Mouse (Mus musculus): Measurements from ENCODE around the gene Fastkd5. TPM values are rescaled to one million over a fixed set of nuclear protein-coding genes. Genes with fewer than 3 reads are reported as not detected.
A peak's percentile ranks its signal among the peaks of the same experiment; 100 is the strongest.
"Not testable (repeated sequence)": the region's sequence is repeated elsewhere in the genome, so short reads cannot be mapped to it uniquely, and the experiment has no call there.

Gene Fastkd5
- polyA plus RNA-seq, 1 experiment from 2014 or later = 11.2 TPM

DNA sequence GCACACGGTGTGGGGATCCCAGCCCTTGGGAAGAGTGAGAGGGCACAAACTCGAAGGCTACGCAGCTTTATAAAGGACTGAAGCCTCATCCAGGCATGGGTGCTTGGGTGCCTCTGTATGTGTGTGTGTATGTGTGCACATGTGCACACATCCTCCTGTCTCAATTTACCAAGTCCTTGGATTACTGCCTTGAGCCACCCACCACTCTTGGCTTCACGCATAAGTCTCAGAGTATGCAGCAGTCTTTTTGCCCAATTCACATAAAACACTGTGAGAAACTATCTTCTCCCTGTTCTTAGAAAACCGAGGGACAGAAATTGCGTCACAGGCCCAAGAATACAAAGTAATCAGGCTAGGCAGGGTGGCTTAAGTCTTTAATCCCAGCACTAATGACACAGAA is 43.8 kb downstream of the Fastkd5 start:
- Histone ChIP-seq H3K27ac (no peak overlapping the region), H3K4me2 (no peak overlapping the region), H3K4me3 (no peak overlapping the region), H3K4me1 (peaks cover 1% of the 10 kb centered on the region; the same call in 1 of the 2 replicates), H3K27me3 (replicated peaks) (peaks cover 19% of the 10 kb centered on the region), H3K9ac (no peak overlapping the region), H3K36me3 (replicated peaks) (no peaks in the 10 kb centered on the region; the same call in 1 of the 2 replicates), H3K9me3 (no peaks in the 10 kb centered on the region)
- WGBS = 83% methylated on average over 6 of the region's 6 CpGs
- ATAC-seq (replicated peaks) = no peak

DNA sequence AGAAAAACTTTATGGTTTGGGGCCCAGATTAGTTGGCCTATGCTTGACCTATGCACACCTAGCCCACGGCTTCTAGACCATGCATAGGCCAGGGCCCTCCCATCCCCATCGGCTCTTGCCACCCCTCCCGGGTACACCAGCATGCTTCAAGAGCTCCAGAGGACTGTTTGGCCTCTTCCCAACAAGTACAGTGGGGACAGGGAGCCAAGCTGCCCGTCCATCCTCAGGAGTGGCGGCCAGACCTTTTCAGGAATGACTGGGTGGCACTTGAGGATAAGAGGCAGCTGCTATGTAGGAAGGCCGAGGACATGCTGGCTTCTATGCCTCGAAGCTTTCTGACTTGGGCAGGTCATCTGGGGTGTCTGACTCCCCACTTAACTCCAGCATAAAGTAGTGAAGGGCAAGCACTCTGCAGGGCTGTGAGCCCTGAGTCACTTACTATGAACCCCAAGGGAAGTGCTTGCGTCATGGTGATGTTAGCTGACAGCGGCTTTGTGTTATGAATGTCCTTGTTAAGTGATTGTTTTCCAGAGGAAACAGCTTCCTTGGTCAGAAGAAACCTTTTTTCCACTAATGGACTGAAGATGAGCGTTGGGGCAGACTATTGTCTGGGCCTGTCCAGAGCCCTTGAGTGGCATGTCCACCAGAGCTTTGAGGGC is 45.8 kb downstream of the Fastkd5 start:
- no peak for ATAC-seq (replicated peaks)
- no peak overlapping the region for H3K4me2 ChIP-seq
- peaks cover 10% of the 10 kb centered on the region; the same call in 1 of the 2 replicates for H3K4me1 ChIP-seq
- H3K27ac ChIP-seq = no peak overlapping the region
- H3K27me3 ChIP-seq (replicated peaks) = peaks cover 39% of the 10 kb centered on the region
- H3K36me3 ChIP-seq (replicated peaks) = no peaks in the 10 kb centered on the region
- no peak overlapping the region for H3K9ac ChIP-seq
- H3K9me3 ChIP-seq = no peaks in the 10 kb centered on the region
- WGBS = 80% methylated on average over 10 of the region's 10 CpGs
- no peak overlapping the region for H3K4me3 ChIP-seq

DNA sequence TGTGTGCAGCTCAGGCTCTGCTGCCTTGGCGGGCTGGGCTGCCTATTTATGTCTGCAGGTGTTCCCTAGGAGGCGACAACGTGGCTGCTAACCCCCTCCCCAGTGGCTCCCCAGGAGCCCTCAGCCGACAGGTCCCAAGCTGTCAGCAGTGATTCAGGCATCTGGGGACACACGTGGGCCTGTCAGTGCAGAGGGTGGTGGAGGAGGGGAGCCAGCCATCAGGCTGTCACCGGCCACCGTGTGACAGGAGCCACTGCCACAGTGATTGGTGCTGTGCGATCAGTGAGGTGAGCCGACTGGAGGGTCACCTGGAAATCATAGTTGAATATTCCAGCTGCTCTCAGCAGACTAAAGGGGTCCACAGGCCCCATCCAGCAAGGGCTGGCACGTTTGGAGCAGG is 47.3 kb downstream of the Fastkd5 start, which contains the start of gene Avp:
Gene Avp, minus strand, starts transcription at position 3 of the 400 bp plus-strand sequence.
- H3K4me3 ChIP-seq = no peak within 1 kb of the TSS; the same call in 1 of the 2 replicates
- no peak within 1 kb of the TSS for H3K27ac ChIP-seq
- H3K4me2 ChIP-seq = no peak within 1 kb of the TSS
- H3K27me3 ChIP-seq (replicated peaks) = peaks cover 54% of the 10 kb centered on the region
- H3K9ac ChIP-seq = no peak within 1 kb of the TSS
- H3K36me3 ChIP-seq (replicated peaks) = no peaks in the 10 kb centered on the region
- no peak; the same call in 1 of the 2 replicates for ATAC-seq (replicated peaks)
- H3K9me3 ChIP-seq = no peaks in the 10 kb centered on the region
- peaks cover 10% of the 10 kb centered on the region; the same call in 1 of the 2 replicates for H3K4me1 ChIP-seq
- WGBS = 33% methylated on average over 10 of the region's 10 CpGs

DNA sequence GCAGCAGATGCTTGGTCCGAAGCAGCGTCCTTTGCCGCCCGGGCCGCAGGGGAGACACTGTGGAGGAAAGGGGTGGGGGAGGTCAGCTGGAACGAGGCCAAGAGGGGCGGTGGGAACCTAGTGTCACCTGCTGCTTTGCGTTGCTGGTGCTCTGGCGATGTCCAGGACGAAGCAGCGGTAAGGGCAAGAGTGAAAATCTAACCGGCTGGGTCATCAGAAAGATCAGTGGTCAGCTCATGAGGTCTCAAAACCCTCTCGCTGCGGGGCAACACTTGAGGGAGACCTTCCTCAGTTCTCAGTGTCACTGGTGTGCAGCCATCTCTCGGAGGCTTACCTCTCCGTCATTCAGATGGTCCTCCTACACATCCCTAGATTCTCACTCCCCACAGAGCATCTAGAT is 48.6 kb downstream of the Fastkd5 start:
- H3K4me2 ChIP-seq = peak overlapping the region; percentile 45
- H3K9ac ChIP-seq = no peak overlapping the region
- H3K27me3 ChIP-seq (replicated peaks) = peaks cover 67% of the 10 kb centered on the region
- H3K4me1 ChIP-seq = peaks cover 14% of the 10 kb centered on the region; the same call in 1 of the 2 replicates
- H3K36me3 ChIP-seq (replicated peaks) = no peaks in the 10 kb centered on the region
- H3K4me3 ChIP-seq = peak overlapping the region; percentile 27
- H3K9me3 ChIP-seq = no peaks in the 10 kb centered on the region
- no peak overlapping the region for H3K27ac ChIP-seq
- 3% methylated on average over 16 of the region's 16 CpGs for WGBS
- ATAC-seq (replicated peaks) = no peak

DNA sequence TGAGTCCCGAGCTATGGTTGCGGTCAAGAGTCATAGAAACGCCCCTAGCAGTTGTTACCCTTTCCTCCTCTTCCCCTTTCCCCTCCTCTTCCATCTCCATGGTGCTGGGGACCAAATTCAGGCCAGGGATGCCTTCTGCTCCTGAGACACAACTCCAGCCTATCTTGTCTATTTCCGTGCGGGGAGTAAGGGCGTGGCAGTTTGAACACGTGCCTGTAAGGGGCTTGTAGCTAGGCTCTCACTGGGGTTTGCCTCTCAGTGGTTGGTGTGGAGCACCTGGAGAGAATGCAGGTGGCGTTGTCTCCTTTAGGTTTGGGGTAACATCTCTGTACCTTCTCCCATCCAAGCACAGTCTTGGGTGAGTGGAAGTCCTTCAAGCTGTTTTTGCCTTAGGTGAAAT is 50.0 kb downstream of the Fastkd5 start:
- Histone ChIP-seq H3K9me3 (no peaks in the 10 kb centered on the region), H3K27me3 (replicated peaks) (peaks cover 81% of the 10 kb centered on the region), H3K4me2 (no peak overlapping the region), H3K4me1 (peaks cover 17% of the 10 kb centered on the region; the same call in 1 of the 2 replicates), H3K27ac (no peak overlapping the region), H3K4me3 (no peak overlapping the region), H3K9ac (no peak overlapping the region), H3K36me3 (replicated peaks) (no peaks in the 10 kb centered on the region)
- 6% methylated on average over 8 of the region's 8 CpGs for WGBS
- ATAC-seq (replicated peaks) = no peak

DNA sequence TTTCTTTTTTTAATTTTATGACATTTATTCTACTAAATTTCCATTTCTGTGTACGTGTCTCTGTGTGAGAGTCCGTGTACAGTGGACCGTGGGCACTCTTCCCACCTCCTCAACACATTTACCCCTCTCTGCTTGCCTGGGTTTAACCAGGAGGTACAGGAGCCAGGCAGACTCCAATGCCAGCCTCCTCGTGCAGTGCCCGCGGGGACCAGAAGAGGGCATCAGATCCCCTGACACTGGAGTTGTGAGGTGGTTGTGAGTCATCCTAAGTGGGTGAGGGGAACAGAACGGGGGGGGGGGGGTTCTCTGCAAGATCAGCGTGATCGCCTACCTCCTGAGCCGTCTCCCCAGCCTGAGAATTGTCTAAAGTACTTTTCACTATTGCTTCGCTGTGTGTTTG is 51.7 kb downstream of the Fastkd5 start:
- 7% methylated on average over 11 of the region's 11 CpGs for WGBS
- Histone ChIP-seq H3K4me3 (no peak overlapping the region), H3K9ac (no peak overlapping the region), H3K27ac (no peak overlapping the region), H3K4me2 (no peak overlapping the region), H3K4me1 (peaks cover 17% of the 10 kb centered on the region; the same call in 1 of the 2 replicates), H3K9me3 (no peaks in the 10 kb centered on the region), H3K36me3 (replicated peaks) (no peaks in the 10 kb centered on the region), H3K27me3 (replicated peaks) (peaks cover 88% of the 10 kb centered on the region)
- ATAC-seq (replicated peaks) = no peak

DNA sequence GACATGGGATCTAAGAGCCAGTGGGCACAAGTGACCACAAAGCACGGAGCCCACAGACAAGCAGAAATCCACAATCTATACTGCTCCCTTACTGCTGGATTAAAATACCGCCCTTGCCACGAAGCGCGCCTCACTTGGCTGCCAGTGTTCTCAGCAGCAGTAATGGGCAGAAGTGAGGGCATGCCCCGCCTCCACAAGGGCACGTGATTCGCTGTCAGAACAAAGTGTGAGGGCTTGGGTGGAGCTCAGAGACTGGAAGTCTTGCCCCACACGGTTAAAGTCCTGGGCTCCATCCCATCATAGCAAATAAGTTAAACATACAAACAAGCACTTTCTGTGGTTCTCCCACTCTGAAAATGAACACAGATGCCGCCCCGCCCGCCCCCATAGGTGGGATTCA is 52.2 kb downstream of the Fastkd5 start:
- Histone ChIP-seq H3K4me1 (peaks cover 17% of the 10 kb centered on the region; the same call in 1 of the 2 replicates), H3K4me3 (no peak overlapping the region), H3K27ac (no peak overlapping the region), H3K9me3 (no peaks in the 10 kb centered on the region), H3K27me3 (replicated peaks) (peaks cover 84% of the 10 kb centered on the region), H3K4me2 (no peak overlapping the region), H3K36me3 (replicated peaks) (no peaks in the 10 kb centered on the region), H3K9ac (no peak overlapping the region)
- WGBS = 5% methylated on average over 12 of the region's 12 CpGs
- 0 out of 2 replicates have a peak, but pooled peaks have one; percentile 7 for ATAC-seq (replicated peaks)

DNA sequence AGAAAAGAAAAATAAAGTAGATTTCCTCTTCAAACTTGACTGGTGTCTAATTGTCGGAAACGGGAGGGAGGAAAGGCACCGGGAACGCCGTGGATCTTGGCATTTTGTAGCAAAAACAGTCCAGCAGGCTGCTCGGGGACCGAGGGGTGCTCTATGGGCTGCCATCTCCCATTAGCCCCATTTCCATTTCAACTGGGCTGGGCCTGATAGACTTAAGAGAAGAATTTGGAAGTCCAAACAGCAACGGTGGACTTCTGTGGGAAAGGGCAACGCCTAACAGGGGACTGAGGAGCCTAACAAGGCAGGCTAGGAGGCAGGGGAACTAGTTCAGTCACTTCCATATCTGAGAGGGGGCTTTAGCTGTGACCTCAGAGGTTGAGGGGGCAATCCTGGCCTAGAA is 52.8 kb downstream of the Fastkd5 start:
- H3K4me2 ChIP-seq = peak overlapping the region; percentile 50; the same call in 1 of the 2 replicates
- H3K9ac ChIP-seq = no peak overlapping the region
- H3K4me3 ChIP-seq = no peak overlapping the region
- H3K27ac ChIP-seq = no peak overlapping the region
- peaks cover 17% of the 10 kb centered on the region; the same call in 1 of the 2 replicates for H3K4me1 ChIP-seq
- H3K27me3 ChIP-seq (replicated peaks) = peaks cover 78% of the 10 kb centered on the region
- H3K9me3 ChIP-seq = no peaks in the 10 kb centered on the region
- WGBS = 5% methylated on average over 9 of the region's 9 CpGs
- no peak for ATAC-seq (replicated peaks)
- H3K36me3 ChIP-seq (replicated peaks) = no peaks in the 10 kb centered on the region

DNA sequence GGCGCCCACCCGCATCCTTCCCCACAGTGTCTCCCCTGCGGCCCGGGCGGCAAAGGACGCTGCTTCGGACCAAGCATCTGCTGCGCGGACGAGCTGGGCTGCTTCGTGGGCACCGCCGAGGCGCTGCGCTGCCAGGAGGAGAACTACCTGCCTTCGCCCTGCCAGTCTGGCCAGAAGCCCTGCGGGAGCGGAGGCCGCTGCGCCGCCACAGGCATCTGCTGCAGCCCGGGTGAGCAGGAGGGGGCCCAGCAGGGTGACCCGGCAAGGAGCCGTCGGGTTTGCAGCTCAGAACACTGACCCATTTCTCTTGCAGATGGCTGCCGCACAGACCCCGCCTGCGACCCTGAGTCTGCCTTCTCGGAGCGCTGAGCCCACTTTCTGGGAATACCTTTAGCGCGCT is 53.3 kb downstream of the Fastkd5 start:
- Histone ChIP-seq H3K27me3 (replicated peaks) (peaks cover 74% of the 10 kb centered on the region), H3K9ac (0 out of 2 replicates have a peak overlapping the region, but pooled peaks have one; percentile 16), H3K4me2 (peak overlapping the region; percentile 50), H3K4me1 (peaks cover 17% of the 10 kb centered on the region; the same call in 1 of the 2 replicates), H3K4me3 (peak overlapping the region; percentile 26)
- H3K36me3 ChIP-seq (replicated peaks); ATAC-seq (replicated peaks); H3K9me3 ChIP-seq; H3K27ac ChIP-seq: not testable (repeated sequence)
- WGBS = under 1% methylated on average over 32 of the region's 32 CpGs

DNA sequence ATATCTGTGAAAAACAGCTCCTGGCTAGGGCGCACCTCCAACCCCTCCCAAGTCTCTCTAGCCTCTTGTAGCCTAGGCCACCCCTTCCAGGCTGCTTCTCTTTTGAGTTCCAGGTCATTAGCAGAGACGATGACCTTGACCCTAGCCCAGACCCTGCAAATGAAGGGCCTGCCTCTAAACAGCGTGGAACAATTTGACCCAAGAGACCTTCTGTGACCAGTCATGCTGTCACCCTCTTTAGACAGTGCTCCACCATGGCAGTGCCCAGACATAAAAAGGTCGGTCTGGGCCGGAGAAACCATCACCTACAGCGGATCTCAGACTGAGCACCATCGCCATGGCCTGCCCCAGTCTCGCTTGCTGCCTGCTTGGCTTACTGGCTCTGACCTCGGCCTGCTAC is 54.0 kb downstream of the Fastkd5 start, which contains the start of gene Oxt:
Gene Oxt, plus strand, starts transcription at position 301 of the 400 bp plus-strand sequence.
- no peak for ATAC-seq (replicated peaks)
- 40% methylated on average over 9 of the region's 9 CpGs for WGBS
- no peaks in the 10 kb centered on the region for H3K9me3 ChIP-seq

DNA sequence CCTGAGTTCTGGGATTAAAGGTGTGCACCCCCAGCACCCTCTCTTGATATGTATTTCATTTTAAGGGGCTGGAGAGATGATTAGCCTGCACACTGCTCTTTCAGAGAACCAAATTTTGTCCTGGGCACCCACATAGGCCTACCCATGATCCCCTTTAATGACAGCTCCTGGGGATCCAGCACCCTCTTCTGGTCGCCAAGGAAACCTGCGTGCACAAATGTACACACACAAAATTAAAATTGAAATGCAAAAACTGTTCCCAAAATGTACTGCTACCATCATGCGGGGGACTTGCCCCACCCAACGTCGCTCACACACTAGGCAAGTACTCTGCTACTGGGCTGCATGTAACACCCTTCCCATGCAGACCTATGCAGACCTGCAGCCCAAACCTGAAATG is 54.9 kb downstream of the Fastkd5 start:
- no peak for ATAC-seq (replicated peaks)
- Histone ChIP-seq H3K4me3 (no peak overlapping the region), H3K27ac (no peak overlapping the region), H3K36me3 (replicated peaks) (no peaks in the 10 kb centered on the region), H3K9ac (no peak overlapping the region), H3K27me3 (replicated peaks) (peaks cover 58% of the 10 kb centered on the region), H3K4me1 (peaks cover 7% of the 10 kb centered on the region; the same call in 1 of the 2 replicates), H3K9me3 (no peaks in the 10 kb centered on the region), H3K4me2 (no peak overlapping the region)
- WGBS = 83% methylated on average over 5 of the region's 5 CpGs

More for the DNA sequence above, 54.0 kb downstream of the Fastkd5 start, which contains the start of gene Oxt:
- Histone ChIP-seq H3K27ac (no peak within 1 kb of the TSS), H3K9ac (0 out of 2 replicates have a peak within 1 kb of the TSS, but pooled peaks have one; percentile 16), H3K27me3 (replicated peaks) (peaks cover 68% of the 10 kb centered on the region), H3K4me2 (peak within 1 kb of the TSS; percentile 50), H3K4me1 (peaks cover 14% of the 10 kb centered on the region; the same call in 1 of the 2 replicates), H3K4me3 (peak within 1 kb of the TSS; percentile 26), H3K36me3 (replicated peaks) (no peaks in the 10 kb centered on the region)

DNA sequence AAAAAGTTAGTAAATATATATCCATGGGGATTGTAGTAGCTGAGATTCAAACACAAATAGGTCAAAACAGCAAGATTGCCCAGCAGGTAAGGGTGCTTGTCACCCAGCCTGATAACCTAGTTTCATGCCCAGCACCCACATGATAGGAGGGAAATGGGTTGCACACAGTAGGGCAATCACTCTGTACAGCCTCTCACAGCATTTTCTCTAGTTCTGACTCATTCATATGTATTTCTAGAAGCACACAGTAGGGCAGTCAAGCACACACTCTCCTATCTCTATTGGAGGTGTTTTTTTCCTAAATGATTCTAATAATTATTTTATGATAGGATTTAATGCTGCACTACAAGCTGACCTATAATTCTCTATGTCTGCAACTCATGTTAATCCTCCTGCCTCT is 59.9 kb downstream of the Fastkd5 start:
- ATAC-seq (replicated peaks) = no peak
- H3K27ac ChIP-seq = no peak overlapping the region

More for the DNA sequence above, 59.9 kb downstream of the Fastkd5 start:
- no peak overlapping the region for H3K9ac ChIP-seq
- H3K4me2 ChIP-seq = no peak overlapping the region
- no peak overlapping the region for H3K4me3 ChIP-seq
- H3K27me3 ChIP-seq (replicated peaks) = peaks cover 9% of the 10 kb centered on the region; the same call in 1 of the 2 replicates
- no peaks in the 10 kb centered on the region for H3K9me3 ChIP-seq
- peaks cover 7% of the 10 kb centered on the region for H3K4me1 ChIP-seq
- H3K36me3 ChIP-seq (replicated peaks) = peaks cover 5% of the 10 kb centered on the region; the same call in 1 of the 2 replicates
